Mouse (Mus musculus) CD4-positive, CD25-positive, alpha-beta regulatory T cell, adult 4 months (primary cell): ENCODE results near the gene Il17rb. TPM values are rescaled to one million over a fixed set of nuclear protein-coding genes. Genes with fewer than 3 reads are reported as not detected.

Experiments
- ATAC-seq: one replicate; pipeline ENCODE4 v1.8.0; 2017
- polyA plus RNA-seq, 2 experiments: library from polyadenylated mRNA; unstranded; fragments of 100-300 nt; shearing (Covaris generic); gene quantifications; one replicate each; pipeline ENCODE4 v1.2.1; 2017

Il17rb gene
- polyA plus RNA-seq, 2 experiments from 2014 or later = 3.1 to 4.5 TPM

- ATAC-seq = no peak
Observed at GRCm38 (mm10) chr14:30015008-30015407, 6.3 kb upstream of the Il17rb start.

- peak; percentile 73 for ATAC-seq
Observed at GRCm38 (mm10) chr14:30014487-30014886, 5.8 kb upstream of the Il17rb start.

- ATAC-seq = no peak
Observed at GRCm38 (mm10) chr14:30011886-30012560, 3.3 kb upstream of the Il17rb start.

- no peak for ATAC-seq
Observed at GRCm38 (mm10) chr14:30009864-30010560, 1.3 kb upstream of the Il17rb start.

- ATAC-seq = no peak
Observed at GRCm38 (mm10) chr14:29999475-29999811, 9.3 kb downstream of the Il17rb start.

GRCm38 (mm10) chr14:29998747-29999474 lies 9.8 kb downstream of the Il17rb start:
- no peak for ATAC-seq

GRCm38 (mm10) chr14:29997345-29997744 lies 11.4 kb downstream of the Il17rb start:
- peak; percentile 26 for ATAC-seq

- ATAC-seq = no peak
Observed at GRCm38 (mm10) chr14:29996000-29996751, 12.5 kb downstream of the Il17rb start.

- no peak for ATAC-seq
Observed at GRCm38 (mm10) chr14:29994976-29995375, 13.7 kb downstream of the Il17rb start.

GRCm38 (mm10) chr14:29988337-29988736 lies 20.4 kb downstream of the Il17rb start:
- ATAC-seq = no peak

- ATAC-seq = no peak
Observed at GRCm38 (mm10) chr14:29987739-29988138, 21.0 kb downstream of the Il17rb start.

- ATAC-seq = no peak
Observed at GRCm38 (mm10) chr14:29987276-29987675, 21.4 kb downstream of the Il17rb start.

GRCm38 (mm10) chr14:29986096-29986495 lies 22.6 kb downstream of the Il17rb start:
- ATAC-seq = no peak

- ATAC-seq = peak; percentile 35
Observed at GRCm38 (mm10) chr14:29980447-29981205, 28.1 kb downstream of the Il17rb start.

GRCm38 (mm10) chr14:29978254-29979204 lies 30.2 kb downstream of the Il17rb start, which contains the start of gene Actr8:
TSS of gene Actr8 (plus strand) at chr14:29978337.
- peak; percentile 76 for ATAC-seq

GRCm38 (mm10) chr14:29976927-29977326 lies 31.8 kb downstream of the Il17rb start:
- ATAC-seq = no peak

GRCm38 (mm10) chr14:29971993-29972392 lies 36.7 kb downstream of the Il17rb start:
- ATAC-seq = no peak

GRCm38 (mm10) chr14:29971446-29971845 lies 37.2 kb downstream of the Il17rb start:
- no peak for ATAC-seq

- ATAC-seq = peak; percentile 99
Observed at GRCm38 (mm10) chr14:29968075-29968821, 40.4 kb downstream of the Il17rb start, which contains the start of gene Selenok. TSS of gene Selenok (plus strand) at chr14:29968308.

- ATAC-seq = no peak
Observed at GRCm38 (mm10) chr14:29967611-29968010, 41.1 kb downstream of the Il17rb start.
